Mouse (Mus musculus): ENCODE measurements around the gene Stum. TPM values are rescaled to one million over a fixed set of nuclear protein-coding genes. Genes with fewer than 3 reads are reported as not detected.

Gene Stum
- polyA plus RNA-seq, 1 experiment from 2014 or later, result not detected

- ChIA-PET CTCF (interaction anchor here (1.2 kb wide), 1 partner anchor 11 kb away, joined by 3 read pairs; no protein-coding TSS in a partner anchor), POLR2A (interaction anchor here (0.6 kb wide), 1 partner anchor 340 kb away, joined by 3 read pairs; no protein-coding TSS in a partner anchor)
- in situ Hi-C loops (cut with MboI; ENCODE audit: low pct_unique_long_range_greater_than_20kb), result no loop called here
- no peak for DNase-seq (ENCODE audit: low read depth, low spot score)
- TF ChIP-seq CTCF (IDR thresholded peaks at IDR 0.05), result no peak
- no peak for ATAC-seq
- H3K27me3 ChIP-seq, result peaks cover 29% of the 10 kb centered on the region
Measured at GRCm38 (mm10) chr1:180500218-180500617, 16.9 kb upstream of the Stum start.

- TF ChIP-seq CTCF (IDR thresholded peaks at IDR 0.05), result no peak
- ATAC-seq (no peak), DNase-seq (ENCODE audit: low read depth, low spot score) (no peak)
- ChIA-PET CTCF (interaction anchor here (1.2 kb wide), 1 partner anchor 11 kb away, joined by 3 read pairs; no protein-coding TSS in a partner anchor), POLR2A (no interaction called here)
- peaks cover 29% of the 10 kb centered on the region for H3K27me3 ChIP-seq
- in situ Hi-C loops (cut with MboI; ENCODE audit: low pct_unique_long_range_greater_than_20kb), result no loop called here
Measured at GRCm38 (mm10) chr1:180499766-180500165, 16.5 kb upstream of the Stum start.

GRCm38 (mm10) chr1:180492777-180493176 lies 9.5 kb upstream of the Stum start:
- no peak for TF ChIP-seq CTCF (IDR thresholded peaks at IDR 0.05)
- in situ Hi-C loops (cut with MboI; ENCODE audit: low pct_unique_long_range_greater_than_20kb), result no loop called here
- DNase-seq (ENCODE audit: low read depth, low spot score) (no peak), ATAC-seq (no peak)
- peaks cover 26% of the 10 kb centered on the region for H3K27me3 ChIP-seq
- CTCF ChIA-PET, result interaction anchor here (1.5 kb wide), 1 partner anchor 9 kb away, joined by 5 read pairs; the partner anchor contains the start of gene Stum
- POLR2A ChIA-PET, result interaction anchor here (1.0 kb wide), 1 partner anchor 237 kb away, joined by 4 read pairs; no protein-coding TSS in a partner anchor

- ChIA-PET CTCF (interaction anchor here (1.9 kb wide), 1 partner anchor 51 kb away, joined by 6 read pairs; no protein-coding TSS in a partner anchor), POLR2A (interaction anchor here (1.0 to 1.4 kb wide), 2 partner anchors 11 to 52 kb away, joined by 3 to 4 read pairs; no protein-coding TSS in a partner anchor)
- DNase-seq (ENCODE audit: low read depth, low spot score), result no peak
- ATAC-seq, result no peak
- no peak for TF ChIP-seq CTCF (IDR thresholded peaks at IDR 0.05)
- in situ Hi-C loops (cut with MboI; ENCODE audit: low pct_unique_long_range_greater_than_20kb), result loop anchor here (5.0 kb wide), 1 partner anchor 48 kb away; no protein-coding TSS in a partner anchor
- H3K27me3 ChIP-seq, result peaks cover 65% of the 10 kb centered on the region
Measured at GRCm38 (mm10) chr1:180485346-180485745, 2.0 kb upstream of the Stum start.

- no peak for TF ChIP-seq CTCF (IDR thresholded peaks at IDR 0.05)
- ChIA-PET CTCF (interaction anchor here (1.2 kb wide), 1 partner anchor 10 kb away, joined by 5 read pairs; no protein-coding TSS in a partner anchor), POLR2A (no interaction called here)
- in situ Hi-C loops (cut with MboI; ENCODE audit: low pct_unique_long_range_greater_than_20kb), result no loop called here
- no peak for DNase-seq (ENCODE audit: low read depth, low spot score)
- peaks cover 69% of the 10 kb centered on the region for H3K27me3 ChIP-seq
- ATAC-seq, result peak; percentile 26
Measured at GRCm38 (mm10) chr1:180482840-180483398, 385 bp downstream of the Stum start.

- ATAC-seq (no peak), DNase-seq (ENCODE audit: low read depth, low spot score) (no peak)
- CTCF ChIA-PET, result no interaction called here
- in situ Hi-C loops (cut with MboI; ENCODE audit: low pct_unique_long_range_greater_than_20kb), result no loop called here
- POLR2A ChIA-PET, result no interaction called here
- no peak for TF ChIP-seq CTCF (IDR thresholded peaks at IDR 0.05)
- peaks cover 69% of the 10 kb centered on the region for H3K27me3 ChIP-seq
Measured at GRCm38 (mm10) chr1:180481956-180482355, 1.3 kb downstream of the Stum start.

GRCm38 (mm10) chr1:180481331-180481730 lies 2.0 kb downstream of the Stum start:
- CTCF ChIA-PET, result interaction anchor here (1.1 kb wide), 1 partner anchor 47 kb away, joined by 4 read pairs; no protein-coding TSS in a partner anchor
- H3K27me3 ChIP-seq, result peaks cover 71% of the 10 kb centered on the region
- POLR2A ChIA-PET, result no interaction called here
- no peak for DNase-seq (ENCODE audit: low read depth, low spot score)
- in situ Hi-C loops (cut with MboI; ENCODE audit: low pct_unique_long_range_greater_than_20kb), result no loop called here
- TF ChIP-seq CTCF (IDR thresholded peaks at IDR 0.05), result no peak
- no peak for ATAC-seq

GRCm38 (mm10) chr1:180480325-180480724 lies 3.0 kb downstream of the Stum start:
- POLR2A ChIA-PET, result no interaction called here
- no peak for TF ChIP-seq CTCF (IDR thresholded peaks at IDR 0.05)
- in situ Hi-C loops (cut with MboI; ENCODE audit: low pct_unique_long_range_greater_than_20kb), result no loop called here
- ATAC-seq (no peak), DNase-seq (ENCODE audit: low read depth, low spot score) (no peak)
- CTCF ChIA-PET, result interaction anchor here (1.1 kb wide), 1 partner anchor 46 kb away, joined by 4 read pairs; no protein-coding TSS in a partner anchor
- peaks cover 71% of the 10 kb centered on the region for H3K27me3 ChIP-seq

GRCm38 (mm10) chr1:180473566-180473965 lies 9.7 kb downstream of the Stum start:
- DNase-seq (ENCODE audit: low read depth, low spot score) (no peak), ATAC-seq (no peak)
- H3K27me3 ChIP-seq, result peaks cover 53% of the 10 kb centered on the region
- no peak for TF ChIP-seq CTCF (IDR thresholded peaks at IDR 0.05)
- in situ Hi-C loops (cut with MboI; ENCODE audit: low pct_unique_long_range_greater_than_20kb), result no loop called here
- POLR2A ChIA-PET, result no interaction called here
- CTCF ChIA-PET, result no interaction called here

- in situ Hi-C loops (cut with MboI; ENCODE audit: low pct_unique_long_range_greater_than_20kb), result no loop called here
- H3K27me3 ChIP-seq, result peaks cover 39% of the 10 kb centered on the region
- no peak for ATAC-seq
- ChIA-PET POLR2A (no interaction called here), CTCF (no interaction called here)
- no peak for DNase-seq (ENCODE audit: low read depth, low spot score)
- no peak for TF ChIP-seq CTCF (IDR thresholded peaks at IDR 0.05)
Measured at GRCm38 (mm10) chr1:180468004-180468403, 15.3 kb downstream of the Stum start.

GRCm38 (mm10) chr1:180465620-180466019 lies 17.7 kb downstream of the Stum start:
- H3K27me3 ChIP-seq, result peaks cover 40% of the 10 kb centered on the region
- no peak for TF ChIP-seq CTCF (IDR thresholded peaks at IDR 0.05)
- CTCF ChIA-PET, result no interaction called here
- DNase-seq (ENCODE audit: low read depth, low spot score) (no peak), ATAC-seq (no peak)
- in situ Hi-C loops (cut with MboI; ENCODE audit: low pct_unique_long_range_greater_than_20kb), result no loop called here
- POLR2A ChIA-PET, result no interaction called here
